Mouse (Mus musculus) adrenal gland, postnatal 25 days (tissue): ENCODE measurements at regions not wholly inside any gene's neighbourhood (a gene's known extent, or its start where the extent isn't known, plus 50 kb on each side); places are given as distances from the start of the nearest gene placed in this dataset.

Experiments used
- DNase-seq: peaks from one replicate; pipeline ENCODE4 v3.0.0; 2021; ENCODE audit warnings: mixed read lengths
- microRNA-seq, 2 experiments: library from miRNA; unstranded; fragments of <30 nt; microRNA quantifications; one replicate each; pipeline ENCODE4 v1.2.0; 2021

GRCm38 (mm10) chr13:6397648-6398047, 150.3 kb upstream of the Pitrm1 start:
- no peak for DNase-seq

DNA sequence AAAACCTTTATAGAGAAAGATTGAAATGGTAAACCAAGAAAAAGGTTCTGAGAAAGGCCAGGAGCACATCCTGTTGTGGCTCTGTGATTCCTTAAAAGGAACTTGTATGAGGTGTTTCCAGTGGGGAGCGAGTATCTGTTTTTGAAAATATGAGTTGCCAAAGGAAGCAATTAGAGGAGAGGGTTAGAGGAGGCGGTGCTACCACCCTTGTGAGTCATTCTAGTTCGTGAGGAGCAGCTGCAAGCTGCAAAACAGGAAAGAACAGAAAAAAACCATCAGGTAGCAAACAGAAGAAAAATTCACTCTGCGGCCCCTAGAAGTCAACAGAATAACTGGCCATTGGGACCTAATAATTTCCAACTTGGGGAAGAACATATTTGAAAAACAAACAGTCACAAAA, 116.1 kb upstream of the Pitrm1 start:
- no peak for DNase-seq

DNA sequence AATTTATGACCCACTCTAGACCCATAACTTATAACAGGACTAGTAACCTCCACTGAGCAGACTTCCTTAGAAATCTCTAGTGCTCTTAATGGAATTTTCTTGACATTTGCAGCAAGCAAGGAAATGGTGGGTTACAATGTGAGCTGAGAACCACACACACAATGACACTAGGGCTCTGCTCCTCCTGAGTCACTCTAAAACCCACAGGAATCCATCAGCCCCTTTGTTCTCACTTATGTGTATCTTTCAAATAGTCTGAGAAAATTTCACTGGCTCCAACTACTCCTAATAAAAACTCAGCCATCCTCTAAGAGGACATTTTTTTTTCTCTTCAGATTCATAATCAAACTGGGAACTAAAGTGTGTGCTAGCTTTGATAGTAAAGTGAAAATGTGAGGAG, 101.0 kb upstream of the Pitrm1 start:
- no peak for DNase-seq

DNA sequence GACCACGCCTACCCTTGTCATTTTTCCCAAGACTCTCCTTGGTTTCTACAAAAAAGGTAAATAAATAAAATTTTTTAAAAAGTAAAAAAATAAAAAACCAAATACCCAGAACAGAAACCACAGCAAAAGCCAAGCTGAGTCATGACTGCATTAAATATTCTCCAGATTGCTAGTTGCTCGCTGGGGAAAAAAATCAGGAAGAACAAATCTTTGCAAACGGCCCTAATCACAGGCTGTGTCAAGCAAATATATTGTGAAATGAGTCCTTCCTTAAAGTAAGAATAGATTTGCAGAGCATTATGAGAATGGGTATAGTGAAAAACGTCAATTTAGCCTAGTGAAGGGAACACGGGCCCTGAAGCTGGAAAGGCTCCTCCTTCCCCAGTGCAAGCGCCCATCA, 86.6 kb upstream of the Pitrm1 start:
- DNase-seq, result no peak

DNA sequence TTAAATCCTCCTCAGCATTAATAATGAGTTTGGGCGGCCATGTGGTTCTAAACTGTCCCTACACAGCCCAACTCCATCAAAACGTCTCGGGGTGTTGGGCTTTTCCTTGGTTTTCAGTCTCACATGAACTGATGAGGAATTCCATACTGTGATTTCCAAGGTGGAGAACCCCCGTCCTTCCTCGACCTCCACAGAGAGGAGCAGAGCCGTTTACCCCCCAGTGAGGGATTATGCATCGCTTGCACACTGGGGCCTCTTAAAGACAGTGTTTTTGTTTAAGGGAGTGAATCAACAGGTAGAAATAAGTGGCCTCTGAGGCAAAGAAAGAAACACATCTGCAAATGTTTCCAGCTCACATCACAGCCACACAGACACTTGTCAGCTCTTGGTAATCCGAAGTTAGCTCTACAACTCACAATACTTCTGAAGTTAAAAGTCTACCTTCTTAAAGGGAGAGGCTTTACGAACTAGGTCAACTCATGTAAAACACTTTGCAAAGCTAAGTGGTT, 82.0 kb upstream of the Pitrm1 start:
- DNase-seq, result no peak

DNA sequence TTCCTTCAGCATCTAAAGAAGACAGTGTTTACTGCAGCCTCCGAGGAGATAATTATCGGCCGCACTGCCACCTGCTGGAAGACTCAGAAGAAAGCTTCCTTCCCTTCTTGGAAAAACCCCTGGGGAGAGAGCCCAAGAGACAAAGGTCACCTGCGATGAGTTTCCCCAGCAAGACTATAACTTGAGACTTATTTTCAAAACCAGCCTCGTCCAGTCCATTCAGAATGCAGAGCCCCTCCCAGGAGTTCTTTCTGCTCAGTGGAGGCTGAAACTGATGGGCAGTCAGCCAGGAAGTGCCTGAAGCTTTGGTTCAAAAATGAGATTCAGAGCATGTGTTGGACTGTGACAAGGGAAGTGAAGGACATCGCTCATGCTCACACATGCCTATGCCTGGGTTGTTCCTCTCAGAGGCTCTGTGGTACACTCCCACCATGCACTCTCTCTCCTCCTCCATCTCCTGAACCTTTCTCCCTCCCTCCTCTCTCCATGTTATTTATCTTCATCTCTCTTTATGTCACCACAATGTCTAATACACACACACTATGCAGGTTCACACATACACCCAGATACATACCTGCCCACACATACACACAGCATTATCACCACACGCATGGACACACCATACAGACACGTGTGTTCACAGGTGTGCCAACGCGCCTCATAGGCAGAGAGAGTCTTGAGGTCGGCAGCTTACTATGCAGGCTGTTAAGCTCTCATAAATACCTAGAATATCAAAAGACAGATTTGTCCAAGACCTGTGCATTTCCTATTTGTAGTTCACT, 78.3 kb upstream of the Pitrm1 start:
- peak; percentile 60 for DNase-seq

DNA sequence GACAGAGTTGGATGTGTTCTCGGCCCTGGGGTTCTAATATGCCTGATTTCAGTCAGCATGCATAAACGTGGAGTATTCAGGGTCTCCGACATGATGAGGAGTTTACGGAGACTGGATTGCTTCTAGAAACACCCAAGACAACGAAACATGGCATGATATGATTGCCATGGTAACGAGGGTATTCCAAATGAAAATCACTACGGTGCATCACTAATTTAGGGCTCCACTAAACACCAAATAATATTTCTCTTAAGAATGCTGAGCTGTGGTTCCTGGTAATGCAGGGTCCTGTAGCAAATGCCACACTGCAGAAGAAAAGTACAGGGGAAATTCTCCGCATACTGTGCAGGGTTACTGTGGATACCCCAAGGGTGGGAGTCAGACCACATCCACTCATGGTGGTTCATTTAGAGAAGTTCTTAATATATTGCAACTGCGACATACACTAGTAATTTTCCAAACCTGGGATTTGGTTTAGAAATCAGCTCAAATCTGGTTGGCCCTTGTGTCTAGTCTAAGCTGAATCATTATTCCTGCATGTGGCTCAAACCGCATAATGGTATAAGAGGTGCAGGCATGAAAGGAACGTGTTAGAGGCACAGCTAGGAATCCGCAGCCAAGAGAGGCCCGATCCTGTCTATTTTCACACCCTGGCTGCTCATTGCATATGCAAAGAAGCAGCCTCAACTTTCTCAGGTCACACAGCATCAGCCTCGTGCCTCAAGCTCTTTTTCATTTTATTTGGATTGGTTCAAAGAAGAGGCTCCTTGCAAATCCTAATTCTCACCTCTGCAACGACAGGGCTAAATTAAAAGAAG, 77.5 kb upstream of the Pitrm1 start:
- no peak for DNase-seq

DNA sequence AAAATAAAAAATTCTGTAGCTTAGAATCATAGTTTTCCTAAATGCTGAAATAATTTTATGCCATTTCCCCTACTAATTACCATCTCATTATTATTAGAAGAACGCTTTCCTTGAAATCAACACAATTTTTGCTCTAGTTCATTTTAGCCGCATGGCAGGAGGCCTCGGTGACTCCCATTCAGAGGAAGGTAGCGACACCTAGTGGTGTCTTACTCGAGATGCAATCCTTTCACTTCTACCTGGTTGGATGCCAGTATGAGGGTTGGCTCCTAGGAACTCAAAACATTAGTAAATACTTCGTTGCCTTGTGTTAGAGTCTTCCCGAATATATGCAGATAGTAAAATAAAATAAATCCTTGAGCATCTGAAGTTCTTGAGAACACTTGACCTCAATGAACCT, 76.3 kb upstream of the Pitrm1 start:
- DNase-seq, result peak; percentile 51

GRCm38 (mm10) chr13:6473401-6474190, 74.4 kb upstream of the Pitrm1 start:
- DNase-seq, result no peak

DNA sequence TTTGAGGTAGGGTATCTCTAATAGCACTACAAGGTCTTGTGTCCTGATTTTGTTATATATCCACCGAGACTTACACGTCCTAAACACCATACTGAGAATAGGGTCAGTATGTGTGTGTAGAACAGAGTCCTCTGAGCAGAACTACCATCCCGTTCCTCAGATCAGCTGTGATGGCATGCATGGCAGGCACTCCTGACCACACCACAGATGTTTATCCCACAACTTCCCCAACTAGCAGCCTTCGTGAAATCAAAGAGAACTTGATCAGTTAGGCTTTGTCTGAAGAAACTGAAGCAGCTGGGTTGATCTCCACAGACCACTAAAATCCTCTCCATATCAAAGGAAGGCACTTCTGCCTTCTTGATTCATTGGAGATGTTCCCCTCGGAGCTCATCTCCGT, 68.3 kb upstream of the Pitrm1 start:
- no peak for DNase-seq

DNA sequence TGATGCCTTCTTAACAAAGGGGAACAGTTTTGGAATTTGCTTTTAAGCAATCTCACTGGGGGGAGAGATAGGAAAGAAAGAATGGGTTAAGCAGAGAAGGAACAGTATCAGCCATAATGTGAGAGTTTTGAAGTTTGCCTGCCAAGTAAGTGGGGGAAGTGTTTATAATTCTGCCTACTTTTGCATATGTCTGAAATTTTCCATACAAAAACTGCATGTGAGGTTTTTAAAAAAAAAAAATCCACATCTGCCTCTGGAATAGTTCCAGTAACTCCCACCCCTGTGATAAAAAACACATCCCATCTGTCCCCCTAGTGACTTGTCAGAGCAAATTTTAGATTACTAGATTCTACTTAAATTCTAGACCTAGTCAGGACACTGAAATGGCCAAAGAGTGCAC, 63.5 kb upstream of the Pitrm1 start:
- DNase-seq, result no peak

GRCm38 (mm10) chr13:6487837-6488236, 60.1 kb upstream of the Pitrm1 start:
- DNase-seq, result no peak

- DNase-seq, result no peak
Measured at GRCm38 (mm10) chr13:6492916-6493619, 54.9 kb upstream of the Pitrm1 start.

Small RNAs in the stretch of these regions (microRNA-seq; reads per million reads assigned to microRNA genes)
- 0 reads per million in 2 experiments for gene Gm26259
